Mouse (Mus musculus) liver, embryonic 16.5 days (tissue): ENCODE measurements around the gene Scgb2b21. TPM values are rescaled to one million over a fixed set of nuclear protein-coding genes. Genes with fewer than 3 reads are reported as not detected.
"Not testable (repeated sequence)": the region's sequence is repeated elsewhere in the genome, so short reads cannot be mapped to it uniquely, and the experiment has no call there.

Experiments
- ATAC-seq: fragments of 200-750 bp; cut with Nextera tagmentation; 2 replicates; pipeline ENCODE4 v1.8.0; 2017; ENCODE audit warnings: low read depth, mild to moderate bottlenecking, moderate number of reproducible peaks, moderate library complexity
- H3K27ac ChIP-seq: fragments of 300-500 bp; sonication (generic); 2 replicates; pipeline ENCODE4 v1.5.1; 2014; ENCODE audit warnings: mild to moderate bottlenecking, low read length
- H3K27me3 ChIP-seq: fragments of 300-500 bp; sonication (generic); 2 replicates; pipeline ENCODE4 v1.6.1; 2014; ENCODE audit warnings: low read depth, low read length, mixed read lengths; ENCODE audit not compliant: control insufficient read depth, insufficient read depth
- H3K36me3 ChIP-seq: fragments of 300-500 bp; sonication (generic); 2 replicates; pipeline ENCODE4 v1.6.1; 2014; ENCODE audit warnings: mild to moderate bottlenecking; ENCODE audit not compliant: control insufficient read depth, insufficient read depth
- H3K4me1 ChIP-seq: fragments of 300-500 bp; sonication (generic); 2 replicates; pipeline ENCODE4 v1.6.1; 2014; ENCODE audit warnings: low read depth, low read length, mixed read lengths; ENCODE audit not compliant: control insufficient read depth
- H3K4me2 ChIP-seq: fragments of 300-500 bp; sonication (generic); 2 replicates; pipeline ENCODE4 v1.6.1; 2014; ENCODE audit warnings: low read depth, low read length, mixed read lengths
- H3K4me3 ChIP-seq: fragments of 300-500 bp; sonication (generic); 2 replicates; pipeline ENCODE4 v1.5.1; 2014; ENCODE audit warnings: low read depth, mild to moderate bottlenecking, low read length
- H3K9ac ChIP-seq: fragments of 300-500 bp; sonication (generic); 2 replicates; pipeline ENCODE4 v1.6.1; 2014; ENCODE audit warnings: low read depth, low read length
- H3K9me3 ChIP-seq: fragments of 300-500 bp; sonication (generic); replicated peaks from 2 replicates; pipeline ENCODE4 v1.6.1; 2016; ENCODE audit warnings: low read length; ENCODE audit not compliant: control insufficient read depth
- WGBS: fragments of 180-500 bp; shearing (Covaris S2); extraction: QIAGEN DNeasy Blood & Tissue Kit; methylation state at CpG from one replicate; pipeline ENCODE4 v1.1.7; 2014; ENCODE audit not compliant: insufficient replicate concordance; 5-methylcytosine and 5-hydroxymethylcytosine counted together
- polyA plus RNA-seq: library from polyadenylated mRNA; unstranded; fragments of >200 nt; fragmentation: Nextera tagmentation; extraction: Ambion mirVana; gene quantifications from 2 replicates; pipeline ENCODE4 v1.2.1, GENCODE M21; 2015

The Scgb2b21 gene
- not detected in 2 replicates for polyA plus RNA-seq

DNA sequence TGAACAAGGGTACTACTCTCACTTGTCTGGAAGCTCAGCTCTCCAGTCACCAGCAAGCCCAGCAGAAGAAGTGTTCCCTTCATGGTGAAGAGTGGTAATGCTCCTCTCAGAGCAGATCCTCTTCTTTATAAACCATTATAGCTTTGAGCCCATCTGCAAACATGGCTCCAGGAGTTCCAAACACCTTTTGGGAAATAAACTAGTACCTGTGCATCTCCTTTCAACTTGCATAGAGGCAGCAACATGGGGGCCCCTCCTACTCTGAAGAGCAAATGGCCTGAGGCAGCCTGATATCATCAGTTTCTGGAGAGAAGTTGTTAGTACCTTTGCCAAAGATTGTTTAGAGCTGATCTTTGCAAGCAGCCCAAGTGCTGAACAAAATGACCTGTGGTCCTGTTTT lies at the start of gene Scgb2b21:
Gene Scgb2b21 (minus strand): TSS at position 101 of the 400 bp plus-strand sequence.
- no peaks in the 10 kb centered on the region for H3K36me3 ChIP-seq

DNA sequence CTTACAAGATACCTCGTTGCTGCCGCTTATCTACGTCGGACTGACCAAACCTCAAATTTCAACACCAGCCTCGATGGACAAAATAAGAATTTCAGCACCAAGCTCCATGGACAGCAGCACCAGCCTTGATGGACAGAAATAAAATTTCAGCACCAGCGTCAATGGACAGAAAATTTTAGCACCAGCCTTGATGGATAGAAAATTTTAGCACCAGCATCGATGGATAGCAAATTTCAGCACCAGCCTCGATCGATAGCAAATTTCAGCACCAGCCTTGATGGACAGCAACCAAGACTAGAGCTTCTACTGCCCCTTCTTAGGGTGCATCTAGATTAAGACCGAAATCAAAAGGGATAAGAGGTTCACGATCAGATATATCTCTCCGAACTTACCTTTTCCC lies 23.2 kb upstream of the Scgb2b21 start:
- not testable (repeated sequence) for H3K36me3 ChIP-seq, H3K4me1 ChIP-seq, H3K9ac ChIP-seq, H3K4me3 ChIP-seq, ATAC-seq, H3K27me3 ChIP-seq, H3K9me3 ChIP-seq, H3K4me2 ChIP-seq, H3K27ac ChIP-seq
- 74% methylated on average over 12 of the region's 12 CpGs for WGBS

More for the DNA sequence above, at the start of gene Scgb2b21:
- no peak for ATAC-seq
- no peaks in the 10 kb centered on the region for H3K9me3 ChIP-seq
- no peaks in the 10 kb centered on the region for H3K4me1 ChIP-seq
- no peak within 1 kb of the TSS for H3K4me2 ChIP-seq
- no peak within 1 kb of the TSS for H3K9ac ChIP-seq
- H3K27ac ChIP-seq = no peak within 1 kb of the TSS
- H3K4me3 ChIP-seq = no peak within 1 kb of the TSS
- no peaks in the 10 kb centered on the region for H3K27me3 ChIP-seq

Other genes with a start within 250 kb of the Scgb2b21 start
- gene Scgb2b19, start 240.1 kb downstream of the Scgb2b21 start, polyA plus RNA-seq = not detected in 2 replicates
- not detected in 2 replicates for gene Scgb1b19, start 233.2 kb downstream of the Scgb2b21 start, polyA plus RNA-seq
- not detected in 2 replicates for gene Scgb2b20, start 154.1 kb downstream of the Scgb2b21 start, polyA plus RNA-seq
- gene Scgb1b20, start 147.2 kb downstream of the Scgb2b21 start, polyA plus RNA-seq = not detected in 2 replicates
- gene Scgb2b24, start 218.9 kb upstream of the Scgb2b21 start, polyA plus RNA-seq = not detected in 2 replicates
- gene Scgb1b24, start 223.3 kb upstream of the Scgb2b21 start, polyA plus RNA-seq = not detected in 2 replicates